Mouse (Mus musculus) heart, embryonic 11.5 days (tissue): Measurements from ENCODE around the gene Ncapd3. TPM values are rescaled to one million over a fixed set of nuclear protein-coding genes. Genes with fewer than 3 reads are reported as not detected.

Experiments
- ATAC-seq: fragments of 200-750 bp; cut with Nextera tagmentation; replicated peaks from 2 replicates; pipeline ENCODE4 v1.8.0; 2017; ENCODE audit warnings: moderate library complexity; ENCODE audit not compliant: insufficient number of reproducible peaks, low FRiP score, low TSS enrichment
- H3K27ac ChIP-seq: fragments of 300-500 bp; sonication (generic); 2 replicates; pipeline ENCODE4 v1.5.1; 2014; ENCODE audit warnings: mild to moderate bottlenecking, low read depth, low read length
- H3K27me3 ChIP-seq: fragments of 300-500 bp; sonication (generic); 2 replicates; pipeline ENCODE4 v1.6.1; 2014; ENCODE audit warnings: mild to moderate bottlenecking, low read length, mixed read lengths; ENCODE audit not compliant: control insufficient read depth, insufficient read depth
- H3K36me3 ChIP-seq: fragments of 300-500 bp; sonication (generic); 2 replicates; pipeline ENCODE4 v1.6.1; 2014; ENCODE audit warnings: mild to moderate bottlenecking, low read length, moderate library complexity, mixed read lengths; ENCODE audit not compliant: control insufficient read depth, insufficient read depth
- H3K4me1 ChIP-seq: fragments of 300-500 bp; sonication (generic); 2 replicates; pipeline ENCODE4 v1.6.1; 2014; ENCODE audit warnings: low read length; ENCODE audit not compliant: control insufficient read depth, insufficient read depth
- H3K4me2 ChIP-seq: fragments of 300-500 bp; sonication (generic); 2 replicates; pipeline ENCODE4 v1.6.1; 2014; ENCODE audit warnings: mild to moderate bottlenecking, moderate library complexity
- H3K4me3 ChIP-seq: fragments of 300-500 bp; sonication (generic); 2 replicates; pipeline ENCODE4 v1.5.1; 2014; ENCODE audit warnings: low read depth, low read length
- H3K9ac ChIP-seq: fragments of 300-500 bp; sonication (generic); 2 replicates; pipeline ENCODE4 v1.6.1; 2014; ENCODE audit warnings: mild to moderate bottlenecking, low read depth, low read length, moderate library complexity
- H3K9me3 ChIP-seq: fragments of 300-500 bp; sonication (generic); replicated peaks from 2 replicates; pipeline ENCODE4 v1.6.1; 2016; ENCODE audit warnings: low read length; ENCODE audit not compliant: control insufficient read depth
- WGBS: fragments of 180-500 bp; shearing (Covaris S2); extraction: QIAGEN DNeasy Blood & Tissue Kit; methylation state at CpG from one replicate; pipeline ENCODE4 v1.1.7; 2014; ENCODE audit not compliant: insufficient replicate concordance; 5-methylcytosine and 5-hydroxymethylcytosine counted together
- polyA plus RNA-seq: library from polyadenylated mRNA; unstranded; fragments of >200 nt; fragmentation: Nextera tagmentation; extraction: Ambion mirVana; gene quantifications from 2 replicates; pipeline ENCODE4 v1.2.1, GENCODE M21; 2014

Gene Ncapd3
- polyA plus RNA-seq, 1 experiment from 2014 or later = 23.7 TPM

DNA sequence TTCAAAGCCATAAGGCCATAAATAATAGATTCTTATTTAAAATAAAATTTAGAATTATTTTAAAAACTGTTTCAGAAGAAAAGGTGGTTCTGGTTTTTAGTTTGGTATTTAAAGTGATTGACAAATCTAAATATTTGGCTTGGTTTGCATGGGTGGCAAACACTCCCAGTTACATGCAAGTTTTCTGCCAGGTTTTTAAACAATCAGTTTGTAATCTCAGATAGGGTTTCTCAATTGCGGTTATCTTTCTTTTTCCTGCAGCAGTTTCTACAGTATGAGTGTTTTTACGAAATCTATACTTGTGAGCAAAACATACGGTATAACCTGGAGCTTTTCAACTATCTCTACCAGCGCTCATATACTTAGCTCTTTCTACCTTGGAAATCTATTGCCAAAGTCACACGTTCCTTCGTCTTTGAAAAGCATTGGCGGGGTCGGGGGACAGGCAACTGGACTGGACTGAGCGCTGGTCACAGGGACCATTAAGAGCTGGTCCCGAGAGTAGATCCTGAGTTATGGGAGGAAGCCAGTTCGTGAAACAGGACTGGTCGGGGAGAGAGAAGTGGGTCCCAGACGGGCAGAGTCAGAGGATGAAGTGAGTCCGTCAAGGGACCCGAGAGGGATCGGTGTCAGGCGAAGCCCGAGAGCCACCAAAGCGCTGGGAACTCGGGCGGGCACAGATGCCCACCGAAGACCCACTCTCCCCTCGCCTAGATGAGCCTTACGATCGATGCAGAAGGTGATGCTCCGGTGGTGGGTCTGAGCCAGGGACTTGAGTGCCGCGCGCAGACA is 31.1 kb upstream of the Ncapd3 start:
- Histone ChIP-seq H3K4me3 (peak overlapping the region; percentile 84), H3K4me1 (peaks cover 9% of the 10 kb centered on the region), H3K4me2 (peak overlapping the region; percentile 91), H3K9ac (peak overlapping the region; percentile 91), H3K27me3 (no peaks in the 10 kb centered on the region), H3K36me3 (peaks cover 3% of the 10 kb centered on the region; the same call in 1 of the 2 replicates), H3K27ac (peak overlapping the region; percentile 7), H3K9me3 (no peaks in the 10 kb centered on the region)
- peak; percentile 40 for ATAC-seq
- WGBS = 4% methylated on average over 29 of the region's 29 CpGs

DNA sequence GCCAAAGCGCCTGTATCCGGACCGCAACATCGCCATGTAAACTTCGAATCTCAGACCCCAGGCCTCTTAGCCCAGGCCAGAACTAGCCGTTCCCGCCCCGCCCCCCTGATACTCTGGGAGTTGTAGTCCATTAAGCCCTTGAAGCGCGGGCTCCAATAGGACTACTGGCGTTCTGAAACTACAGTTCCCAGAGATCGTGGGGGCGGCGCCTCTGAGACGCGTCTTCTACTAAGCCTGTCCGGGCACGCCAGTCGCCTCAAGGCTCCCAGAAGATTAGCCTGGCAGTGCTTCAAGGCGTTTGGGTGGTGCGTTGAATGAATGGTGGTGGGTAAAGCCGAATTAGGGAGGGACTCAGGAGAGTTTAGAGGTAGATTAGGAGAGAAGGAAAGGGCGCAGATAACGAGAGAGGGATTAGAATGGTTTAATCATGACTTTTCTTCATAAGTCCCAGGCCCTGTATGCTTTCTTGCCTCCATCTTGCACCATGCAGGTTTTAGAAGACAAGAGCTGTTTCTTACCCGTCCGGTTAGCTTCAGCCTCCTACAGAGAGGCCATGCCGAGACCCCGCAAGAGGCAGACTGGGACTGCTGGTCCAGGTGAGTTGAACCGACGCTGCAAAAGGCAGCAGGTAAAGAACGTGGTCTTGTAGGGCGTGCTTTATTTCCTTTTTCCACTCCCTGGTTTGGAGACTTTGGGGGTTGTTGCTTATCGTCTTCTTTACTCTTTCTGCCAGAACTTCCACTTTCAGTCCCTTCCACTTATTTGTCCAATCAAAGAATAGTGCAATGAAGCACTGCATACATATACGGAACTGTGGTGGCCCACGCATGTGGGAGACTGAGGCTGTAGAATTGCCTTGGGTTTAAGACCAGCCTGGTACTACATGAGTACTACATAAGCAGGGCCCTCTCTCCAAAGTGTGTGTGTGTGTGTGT is 30.2 kb upstream of the Ncapd3 start, which contains the start of the genes Acad8 and Thyn1:
Acad8 (minus strand) TSS at position 106 of the 935 bp plus-strand sequence.
Thyn1 (plus strand) TSS at position 250 of the 935 bp plus-strand sequence.
- WGBS = 2% methylated on average over 35 of the region's 35 CpGs
- no peaks in the 10 kb centered on the region for H3K27me3 ChIP-seq
- H3K4me3 ChIP-seq = peak within 1 kb of the TSS; percentile 84
- peak within 1 kb of the TSS; percentile 91 for H3K4me2 ChIP-seq
- peak within 1 kb of the TSS; percentile 35 for H3K27ac ChIP-seq
- peak within 1 kb of the TSS; percentile 91 for H3K9ac ChIP-seq
- ATAC-seq = peak; percentile 99
- peaks cover 9% of the 10 kb centered on the region for H3K4me1 ChIP-seq
- H3K36me3 ChIP-seq = peaks cover 3% of the 10 kb centered on the region; the same call in 1 of the 2 replicates
- H3K9me3 ChIP-seq = no peaks in the 10 kb centered on the region

DNA sequence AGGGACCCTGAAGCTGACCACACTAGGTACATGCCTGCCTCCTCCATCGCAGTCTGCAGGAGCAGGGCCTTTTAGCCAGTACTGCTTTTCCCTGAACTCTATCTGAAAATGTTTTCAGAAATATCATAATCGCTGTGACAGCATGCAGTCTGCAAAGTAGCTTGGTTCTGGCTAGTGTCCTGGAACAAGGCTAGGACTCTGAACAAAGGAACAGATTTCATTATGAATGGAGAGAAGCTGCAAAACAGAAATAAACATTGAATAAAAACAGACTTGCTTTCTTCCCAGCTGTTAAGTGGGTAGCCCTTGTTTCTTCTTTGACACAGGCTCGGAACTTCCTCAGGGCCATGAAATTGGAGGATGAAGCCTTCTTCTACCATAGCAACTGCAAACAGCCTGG is 24.7 kb upstream of the Ncapd3 start:
- no peak for ATAC-seq

DNA sequence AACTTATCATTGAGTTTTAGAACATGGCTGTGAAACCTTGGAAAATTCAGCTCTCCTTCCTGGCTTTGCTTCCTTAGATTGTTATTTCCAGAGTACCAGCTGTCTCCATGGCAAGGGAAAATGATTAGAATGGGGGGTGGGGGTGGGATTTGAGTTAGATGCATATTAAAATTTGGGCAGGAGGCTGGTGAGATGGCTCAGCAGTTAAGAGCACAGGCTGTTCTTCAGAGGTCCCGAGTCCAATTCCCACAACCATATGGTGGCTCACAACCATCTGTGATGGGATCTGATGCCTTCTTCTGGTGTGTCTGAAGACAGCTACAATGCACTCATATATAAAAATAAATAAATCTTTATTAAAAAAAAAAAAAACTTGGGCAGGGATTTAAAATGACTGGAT is 24.0 kb upstream of the Ncapd3 start:
- WGBS = 88% methylated on average over 1 of the region's 1 CpGs
- no peak for ATAC-seq
- H3K36me3 ChIP-seq = peaks cover 25% of the 10 kb centered on the region
- H3K27ac ChIP-seq = no peak overlapping the region
- no peak overlapping the region for H3K9ac ChIP-seq
- no peaks in the 10 kb centered on the region for H3K27me3 ChIP-seq
- H3K4me2 ChIP-seq = no peak overlapping the region
- H3K4me3 ChIP-seq = no peak overlapping the region
- peaks cover 2% of the 10 kb centered on the region for H3K4me1 ChIP-seq
- no peaks in the 10 kb centered on the region for H3K9me3 ChIP-seq

More for the DNA sequence above, 24.7 kb upstream of the Ncapd3 start:
- peaks cover 9% of the 10 kb centered on the region for H3K4me1 ChIP-seq
- no peaks in the 10 kb centered on the region for H3K27me3 ChIP-seq
- H3K4me3 ChIP-seq = no peak overlapping the region
- peaks cover 20% of the 10 kb centered on the region for H3K36me3 ChIP-seq
- 91% methylated on average over 3 of the region's 3 CpGs for WGBS
- H3K9me3 ChIP-seq = no peaks in the 10 kb centered on the region
- no peak overlapping the region for H3K4me2 ChIP-seq
- H3K27ac ChIP-seq = no peak overlapping the region
- H3K9ac ChIP-seq = no peak overlapping the region

DNA sequence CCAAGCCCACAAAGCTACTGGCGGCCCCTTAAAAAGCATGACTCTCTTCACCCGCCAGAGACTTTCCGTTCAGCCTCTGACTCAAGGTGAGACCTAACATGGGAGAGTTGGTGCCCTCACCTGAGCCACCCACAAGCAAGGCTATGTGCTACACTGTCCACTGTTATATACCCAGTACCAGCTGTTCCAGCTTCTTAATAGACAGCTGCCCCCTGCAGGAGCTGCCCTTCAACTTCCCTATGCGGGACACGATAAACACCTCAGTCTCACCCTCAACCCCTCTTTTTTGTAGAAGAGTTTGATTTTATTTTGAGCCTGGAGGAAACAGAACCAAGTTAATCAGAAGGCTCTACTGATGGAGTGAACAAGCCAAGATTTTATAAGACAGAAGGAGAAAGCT is 23.1 kb upstream of the Ncapd3 start:
- no peaks in the 10 kb centered on the region for H3K9me3 ChIP-seq
- H3K36me3 ChIP-seq = peaks cover 25% of the 10 kb centered on the region
- H3K4me1 ChIP-seq = no peaks in the 10 kb centered on the region
- no peak overlapping the region for H3K9ac ChIP-seq
- no peak overlapping the region for H3K4me2 ChIP-seq
- no peak for ATAC-seq
- whole genome bisulfite sequencing = 85% methylated on average over 5 of the region's 5 CpGs
- H3K27ac ChIP-seq = no peak overlapping the region
- no peaks in the 10 kb centered on the region for H3K27me3 ChIP-seq
- H3K4me3 ChIP-seq = no peak overlapping the region

DNA sequence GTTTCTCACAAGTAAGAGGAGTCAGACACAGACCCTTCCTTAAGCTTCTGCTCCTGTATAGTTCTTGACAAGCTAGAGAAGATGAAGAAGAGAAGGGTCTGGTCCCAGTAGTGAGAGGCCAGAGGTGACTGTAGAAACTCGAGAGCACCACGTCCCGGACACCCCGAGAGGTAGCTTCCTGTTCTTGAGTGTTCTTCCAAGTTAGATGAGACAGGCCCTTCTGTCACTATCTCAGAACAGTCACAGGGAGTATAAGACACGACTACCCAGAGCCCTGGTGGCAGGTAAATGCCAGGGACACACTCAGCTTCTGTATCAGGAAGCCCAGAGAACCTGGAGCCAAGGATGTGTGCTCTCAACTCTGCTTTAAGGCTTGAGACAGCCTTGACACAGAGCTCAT is 20.7 kb upstream of the Ncapd3 start:
- H3K27ac ChIP-seq = no peak overlapping the region
- no peaks in the 10 kb centered on the region for H3K9me3 ChIP-seq
- H3K9ac ChIP-seq = no peak overlapping the region
- WGBS = 75% methylated on average over 5 of the region's 5 CpGs
- H3K36me3 ChIP-seq = peaks cover 29% of the 10 kb centered on the region
- no peak overlapping the region for H3K4me3 ChIP-seq
- no peak overlapping the region for H3K4me2 ChIP-seq
- no peak for ATAC-seq
- no peaks in the 10 kb centered on the region for H3K27me3 ChIP-seq
- no peaks in the 10 kb centered on the region for H3K4me1 ChIP-seq

DNA sequence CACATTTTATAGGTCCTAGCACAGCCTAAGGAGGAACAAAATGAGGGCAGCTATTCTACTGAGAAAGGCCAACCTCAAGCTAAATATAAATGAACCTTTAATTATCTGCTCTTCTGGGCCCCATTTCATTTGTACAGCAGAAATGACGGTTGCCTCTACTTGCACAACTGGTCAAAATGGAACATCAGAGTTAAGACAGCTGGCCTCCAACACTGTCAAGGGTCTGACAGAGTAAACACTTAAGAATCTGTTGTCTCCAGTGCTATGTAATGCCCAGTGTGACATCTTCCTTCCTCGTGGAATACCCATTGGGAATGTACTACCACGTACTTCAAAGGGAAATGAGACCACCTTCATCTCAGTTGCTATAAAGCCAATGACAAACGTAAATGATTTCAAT is 18.4 kb upstream of the Ncapd3 start:
- Histone ChIP-seq H3K27ac (no peak overlapping the region), H3K27me3 (no peaks in the 10 kb centered on the region), H3K4me3 (no peak overlapping the region), H3K9me3 (no peaks in the 10 kb centered on the region), H3K36me3 (peaks cover 32% of the 10 kb centered on the region), H3K9ac (no peak overlapping the region), H3K4me1 (no peaks in the 10 kb centered on the region), H3K4me2 (no peak overlapping the region)
- 94% methylated on average over 4 of the region's 4 CpGs for WGBS
- no peak for ATAC-seq

DNA sequence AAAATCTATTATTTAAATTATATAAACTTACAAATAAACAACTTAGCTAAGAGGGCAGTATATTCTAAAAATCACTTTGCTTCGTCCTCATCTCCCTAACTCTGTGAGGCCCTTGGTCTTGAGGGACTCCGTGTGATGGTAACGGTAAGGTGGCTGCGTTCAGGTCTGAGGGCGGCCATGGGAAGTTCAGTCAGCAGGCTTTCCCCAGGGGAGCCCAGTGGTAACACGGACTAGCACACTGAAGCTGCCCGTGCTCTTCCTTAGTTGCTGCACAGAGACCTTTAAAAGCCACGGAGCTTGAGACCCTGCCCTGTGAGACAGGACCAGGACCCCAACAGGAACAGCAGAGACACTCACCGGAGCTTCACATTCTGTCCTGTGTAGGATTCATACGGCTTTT is 11.0 kb upstream of the Ncapd3 start:
- no peak for ATAC-seq
- H3K9me3 ChIP-seq = no peaks in the 10 kb centered on the region
- no peaks in the 10 kb centered on the region for H3K27me3 ChIP-seq
- H3K4me1 ChIP-seq = no peaks in the 10 kb centered on the region
- no peak overlapping the region for H3K4me3 ChIP-seq
- H3K9ac ChIP-seq = no peak overlapping the region
- H3K36me3 ChIP-seq = peaks cover 10% of the 10 kb centered on the region; the same call in 1 of the 2 replicates
- H3K27ac ChIP-seq = no peak overlapping the region
- no peak overlapping the region for H3K4me2 ChIP-seq
- 92% methylated on average over 10 of the region's 10 CpGs for WGBS
